Mouse (Mus musculus) natural killer cell, adult 2 months (primary cell): Measurements from ENCODE around the gene Dbt.

ENCODE experiments used
- DNase-seq, 2 experiments: peaks; one replicate each; pipeline ENCODE4 v3.0.0; 2022; ENCODE audit warnings: low spot score in 2 of 2

Dbt gene

GRCm38 (mm10) chr3:116542070-116542469, 29.2 kb downstream of the Dbt start:
- no peak for DNase-seq

GRCm38 (mm10) chr3:116542532-116542931, 29.7 kb downstream of the Dbt start:
- DNase-seq, result no peak

- DNase-seq, result no peak
These were observed 34.6 kb downstream of the Dbt start for GRCm38 (mm10) chr3:116547430-116547829.

GRCm38 (mm10) chr3:116551362-116551761, 38.5 kb downstream of the Dbt start:
- DNase-seq, result no peak

GRCm38 (mm10) chr3:116561315-116561714, 48.4 kb downstream of the Dbt start:
- DNase-seq, result peak in 1 of 2 experiments; percentile 10

- DNase-seq, result no peak
These were observed 49.7 kb downstream of the Dbt start, which contains the start of gene Lrrc39 for GRCm38 (mm10) chr3:116562408-116563094. TSS of gene Lrrc39 (plus strand) at chr3:116562973.

- no peak for DNase-seq
These were observed 50.2 kb downstream of the Dbt start for GRCm38 (mm10) chr3:116563095-116563492.

GRCm38 (mm10) chr3:116570628-116571027, 57.8 kb downstream of the Dbt start:
- DNase-seq, result no peak

DNA sequence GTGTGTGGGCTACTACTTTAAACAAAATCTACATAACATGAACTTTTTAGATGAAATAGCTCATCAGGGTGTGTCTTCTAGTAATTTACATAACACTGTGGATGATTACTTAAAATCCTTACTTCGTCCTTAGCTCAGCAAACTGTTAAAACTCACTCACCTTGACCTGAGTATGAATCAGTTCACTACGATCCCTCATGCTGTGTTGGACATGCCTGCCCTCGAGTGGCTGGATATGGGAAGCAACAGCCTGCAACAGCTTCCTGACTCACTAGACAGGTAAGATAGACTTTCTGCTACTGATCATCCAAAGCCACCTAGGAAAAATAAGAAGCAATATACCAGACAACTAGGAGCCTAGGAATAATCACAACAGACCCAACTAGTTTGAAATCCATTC, 64.4 kb downstream of the Dbt start:
- DNase-seq, result no peak

- DNase-seq, result no peak
These were observed 69.3 kb downstream of the Dbt start for GRCm38 (mm10) chr3:116582201-116582600.

GRCm38 (mm10) chr3:116594076-116594727, 81.3 kb downstream of the Dbt start:
- DNase-seq, result no peak

GRCm38 (mm10) chr3:116594728-116595602, 82.1 kb downstream of the Dbt start, which contains the start of gene Sass6:
TSS of gene Sass6 (plus strand) at chr3:116594982.
- peak; percentile 92 to 94 for DNase-seq

GRCm38 (mm10) chr3:116595603-116595991, 82.7 kb downstream of the Dbt start:
- no peak for DNase-seq
